10 mouse cellular contexts compared by ENCODE assay signal in the genomic region with DNA sequence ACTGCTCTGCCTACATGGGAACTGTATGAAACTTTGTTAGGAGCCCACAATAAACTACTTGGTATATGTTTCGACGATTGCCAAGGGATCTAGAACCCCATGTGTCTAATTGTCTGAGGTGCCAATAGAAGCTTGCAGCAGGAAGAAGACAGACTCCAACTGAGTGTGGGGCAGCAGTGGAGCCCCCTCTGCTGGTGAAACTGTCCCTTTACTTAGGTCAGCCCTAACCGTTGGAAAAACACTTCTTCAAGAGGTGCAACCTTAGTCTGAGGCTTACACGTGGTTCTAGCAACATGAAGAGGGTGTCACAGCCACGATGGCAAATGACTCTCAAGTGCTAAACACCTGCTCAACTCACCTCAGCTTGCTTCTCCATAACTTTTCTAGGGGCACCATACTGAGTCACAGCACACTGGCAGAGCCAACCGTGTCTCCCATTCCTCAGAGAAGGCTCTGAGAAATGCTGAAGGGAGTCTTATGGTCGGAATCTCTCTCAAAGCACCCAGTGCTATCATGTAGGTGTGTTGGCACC. TPM values are rescaled to one million over a fixed set of nuclear protein-coding genes. Genes with fewer than 3 reads are reported as not detected.
DNase-seq lines count a peak whose midpoint lies in the region; ATAC-seq and TF ChIP-seq lines count a peak whose summit lies in the region.
"Had no signal": no experiment of that assay in that cellular context is flagged by ENCODE, and none has a peak within 500 bp of the region (broad histone marks: within the 10 kb centered on the region; RNA-seq: fewer than 3 reads in every experiment).

No protein-coding gene starts in this region.

- H3K4me1 ChIP-seq in cerebellum, adult 2 months (ENCODE audit: control insufficient read depth, insufficient read depth, low read length): no peaks in the 10 kb centered on the region
- peaks cover 4% of the 10 kb centered on the region for H3K4me1 ChIP-seq in hindbrain, embryonic 14.5 days (replicated peaks; ENCODE audit: control insufficient read depth, insufficient read depth, low read length)

- H3K27ac ChIP-seq in cerebellum, adult 2 months (ENCODE audit: insufficient read depth, low read length): no peak overlapping the region
- H3K27ac ChIP-seq in hindbrain, embryonic 14.5 days: no peak overlapping the region

- H3K27me3 ChIP-seq in cerebellum, adult 2 months (ENCODE audit: control insufficient read depth, insufficient read depth, low read length): no peaks in the 10 kb centered on the region
- H3K27me3 ChIP-seq in hindbrain, embryonic 14.5 days (ENCODE audit: control insufficient read depth, insufficient read depth, low read length): no peaks in the 10 kb centered on the region

- no peak overlapping the region for H3K9ac ChIP-seq in hindbrain, embryonic 14.5 days

- TF ChIP-seq POLR2A in cerebellum, adult 2 months (IDR thresholded peaks at IDR 0.05; ENCODE audit: borderline replicate concordance, insufficient read depth, low read length): no peak

- no peaks in the 10 kb centered on the region for H3K9me3 ChIP-seq in hindbrain, embryonic 14.5 days (ENCODE audit: control insufficient read depth, low read length)
- H3K9me3 ChIP-seq: G1E; megakaryocyte, embryonic 14.5 days had no signal

- peak; percentile 22 to 34 for DNase-seq in cerebellum, adult 2 months
- DNase-seq in cerebellum, postnatal 4 days (ENCODE audit: low spot score in 2 of 2): no peak
- peak; percentile 40 for DNase-seq in ovary, postnatal 14 days (ENCODE audit: low spot score)
- no peak for DNase-seq in ovary, adult 18-20 months (ENCODE audit: low spot score)
- DNase-seq in c-Kit-negative CD71-positive TER-119-positive erythroid progenitor cells, embryonic 14.5 days (ENCODE audit: low read depth, low spot score): peak; percentile 11
- DNase-seq in lung, adult 18-20 months: peak; percentile 14 to 16
- DNase-seq in thymus, postnatal 36 days: peak; percentile 41 to 48
- DNase-seq in hindbrain, embryonic 14.5 days (ENCODE audit: low spot score): no peak

- H3K4me2 ChIP-seq in hindbrain, embryonic 14.5 days (replicated peaks): no peak overlapping the region

- 61% methylated on average over 7 of the region's 7 CpGs for WGBS in cerebellum, adult 2 months
- 62% methylated on average over 7 of the region's 7 CpGs for WGBS in hindbrain, embryonic 14.5 days

- H3K36me3 ChIP-seq in hindbrain, embryonic 14.5 days (replicated peaks; ENCODE audit: control insufficient read depth, insufficient read depth): no peaks in the 10 kb centered on the region
- H3K36me3 ChIP-seq: G1E had no signal

- ATAC-seq in hindbrain, embryonic 14.5 days (ENCODE audit: low FRiP score): no peak

- H3K4me3 ChIP-seq in cerebellum, adult 2 months (replicated peaks; ENCODE audit: insufficient read depth, low read depth, low read length): no peak overlapping the region
- H3K4me3 ChIP-seq in hindbrain, embryonic 14.5 days (replicated peaks; ENCODE audit: low read length): no peak overlapping the region
- H3K4me3 ChIP-seq: megakaryocyte, embryonic 14.5 days had no signal

- TF ChIP-seq CTCF in cerebellum, adult 2 months (IDR thresholded peaks at IDR 0.05; ENCODE audit: borderline replicate concordance, insufficient read depth, low read depth, low read length): no peak

RNA-seq across cellular contexts. Expression of a gene that starts 17.3 kb away (rescaled TPM):
- polyA plus RNA-seq in cerebellum, adult 2 months (2012; rRNA removed): 5.5 TPM in 2 replicates
- polyA plus RNA-seq in hindbrain, embryonic 14.5 days (2014; fragmentation: Nextera tagmentation; extraction: Ambion mirVana): 79.5 and 91.2 TPM in 2 replicates
- polyA plus RNA-seq: G1E had no signal

RNA-seq across cellular contexts. Expression of a gene that starts 50.5 kb away (rescaled TPM):
- 33.4 and 35.2 TPM in 2 replicates for polyA plus RNA-seq in cerebellum, adult 2 months (2012; rRNA removed)
- 34.9 and 37.1 TPM in 2 replicates for polyA plus RNA-seq in hindbrain, embryonic 14.5 days (2014; fragmentation: Nextera tagmentation; extraction: Ambion mirVana)

Comparison
In these comparisons a context has a peak if more than half of its experiments do, and no peak if none do; other contexts are left out.
1. DNase-seq: peak in cerebellum, adult 2 months (2 of 2), ovary, postnatal 14 days (single experiment), c-Kit-negative CD71-positive TER-119-positive erythroid progenitor cells, embryonic 14.5 days (single experiment), lung, adult 18-20 months (2 of 2) and thymus, postnatal 36 days (2 of 2); none in cerebellum, postnatal 4 days (0 of 2), ovary, adult 18-20 months (single experiment) and hindbrain, embryonic 14.5 days (single experiment).
2. RNA of a gene that starts 17.3 kb away (polyA plus RNA-seq): 79.5 to 91.2 TPM in hindbrain, embryonic 14.5 days; 5.5 TPM in cerebellum, adult 2 months; every median in the first group is over 10 times any median in the second.